Mouse (Mus musculus): ENCODE results near the gene Nkain4. TPM values are rescaled to one million over a fixed set of nuclear protein-coding genes. Genes with fewer than 3 reads are reported as not detected.

The Nkain4 gene
- polyA plus RNA-seq, 1 experiment from 2014 or later = 106 TPM

GRCm38 (mm10) chr2:180902086-180902485, 52.4 kb downstream of the Nkain4 start:
- peaks cover 6% of the 10 kb centered on the region for H3K36me3 ChIP-seq
- H3K27ac ChIP-seq (replicated peaks) = no peak overlapping the region
- H3K27me3 ChIP-seq = no peaks in the 10 kb centered on the region
- H3K9me3 ChIP-seq = no peaks in the 10 kb centered on the region
- H3K4me2 ChIP-seq = no peak overlapping the region
- WGBS = 34% methylated on average over 2 of the region's 2 CpGs
- peaks cover 26% of the 10 kb centered on the region for H3K4me1 ChIP-seq (replicated peaks)
- no peak for ATAC-seq (ENCODE audit: low FRiP score, low read depth)
- H3K9ac ChIP-seq = no peak overlapping the region
- H3K4me3 ChIP-seq = no peak overlapping the region

- Histone ChIP-seq H3K27me3 (no peaks in the 10 kb centered on the region), H3K4me1 (replicated peaks) (peaks cover 44% of the 10 kb centered on the region), H3K9me3 (no peaks in the 10 kb centered on the region), H3K27ac (replicated peaks) (peak overlapping the region; percentile 98), H3K36me3 (no peaks in the 10 kb centered on the region; the same call in 1 of the 2 replicates), H3K4me3 (no peak overlapping the region), H3K4me2 (no peak overlapping the region), H3K9ac (no peak overlapping the region)
- no peak for ATAC-seq (ENCODE audit: low FRiP score, low read depth)
- WGBS = 57% methylated on average over 6 of the region's 6 CpGs
Measured at GRCm38 (mm10) chr2:180897857-180898256, 56.6 kb downstream of the Nkain4 start.

GRCm38 (mm10) chr2:180896819-180897625, 57.5 kb downstream of the Nkain4 start:
- H3K36me3 ChIP-seq = no peaks in the 10 kb centered on the region
- 49% methylated on average over 15 of the region's 15 CpGs for WGBS
- H3K4me1 ChIP-seq (replicated peaks) = peaks cover 44% of the 10 kb centered on the region
- H3K9ac ChIP-seq = 0 out of 2 replicates have a peak overlapping the region, but pooled peaks have one; percentile 99
- H3K27ac ChIP-seq (replicated peaks) = peak overlapping the region; percentile 98
- no peaks in the 10 kb centered on the region for H3K27me3 ChIP-seq
- no peak overlapping the region for H3K4me3 ChIP-seq
- no peaks in the 10 kb centered on the region for H3K9me3 ChIP-seq
- ATAC-seq (ENCODE audit: low FRiP score, low read depth) = no peak
- H3K4me2 ChIP-seq = peak overlapping the region; percentile 63; the same call in 1 of the 2 replicates

- Histone ChIP-seq H3K9me3 (no peaks in the 10 kb centered on the region), H3K9ac (peak overlapping the region; percentile 99), H3K4me1 (replicated peaks) (peaks cover 50% of the 10 kb centered on the region), H3K27me3 (no peaks in the 10 kb centered on the region), H3K36me3 (no peaks in the 10 kb centered on the region), H3K4me2 (peak overlapping the region; percentile 63), H3K4me3 (peak overlapping the region; percentile 80), H3K27ac (replicated peaks) (peak overlapping the region; percentile 98)
- ATAC-seq (ENCODE audit: low FRiP score, low read depth) = no peak
- WGBS = 64% methylated on average over 11 of the region's 11 CpGs
Measured at GRCm38 (mm10) chr2:180895837-180896525, 58.5 kb downstream of the Nkain4 start.

- Histone ChIP-seq H3K36me3 (no peaks in the 10 kb centered on the region), H3K4me3 (peak overlapping the region; percentile 80), H3K27ac (replicated peaks) (peak overlapping the region; percentile 98), H3K9me3 (no peaks in the 10 kb centered on the region), H3K9ac (peak overlapping the region; percentile 99), H3K27me3 (no peaks in the 10 kb centered on the region), H3K4me1 (replicated peaks) (peaks cover 56% of the 10 kb centered on the region), H3K4me2 (peak overlapping the region; percentile 63)
- 38% methylated on average over 3 of the region's 3 CpGs for WGBS
- no peak for ATAC-seq (ENCODE audit: low FRiP score, low read depth)
Measured at GRCm38 (mm10) chr2:180895321-180895720, 59.2 kb downstream of the Nkain4 start.

- H3K27ac ChIP-seq (replicated peaks) = peak overlapping the region; percentile 98
- peak overlapping the region; percentile 99 for H3K9ac ChIP-seq
- 1% methylated on average over 12 of the region's 13 CpGs for WGBS
- no peaks in the 10 kb centered on the region for H3K9me3 ChIP-seq
- peak; percentile 63 for ATAC-seq (ENCODE audit: low FRiP score, low read depth)
- no peaks in the 10 kb centered on the region for H3K27me3 ChIP-seq
- H3K4me3 ChIP-seq = peak overlapping the region; percentile 80
- H3K4me2 ChIP-seq = peak overlapping the region; percentile 63
- no peaks in the 10 kb centered on the region for H3K36me3 ChIP-seq
- peaks cover 62% of the 10 kb centered on the region for H3K4me1 ChIP-seq (replicated peaks)
Measured at GRCm38 (mm10) chr2:180894734-180895133, 59.8 kb downstream of the Nkain4 start.

- WGBS = 1% methylated on average over 57 of the region's 57 CpGs
- Histone ChIP-seq H3K36me3 (no peaks in the 10 kb centered on the region), H3K27ac (replicated peaks) (peak overlapping the region; percentile 98), H3K4me1 (replicated peaks) (peaks cover 68% of the 10 kb centered on the region), H3K4me3 (peak overlapping the region; percentile 80), H3K27me3 (no peaks in the 10 kb centered on the region), H3K9me3 (no peaks in the 10 kb centered on the region), H3K9ac (peak overlapping the region; percentile 99), H3K4me2 (peak overlapping the region; percentile 63)
- ATAC-seq (ENCODE audit: low FRiP score, low read depth) = peak; percentile 2; the same call in 1 of the 2 replicates
Measured at GRCm38 (mm10) chr2:180894029-180894623, 60.4 kb downstream of the Nkain4 start.

- no peaks in the 10 kb centered on the region for H3K9me3 ChIP-seq
- peak overlapping the region; percentile 80 for H3K4me3 ChIP-seq
- H3K27me3 ChIP-seq = no peaks in the 10 kb centered on the region
- peaks cover 71% of the 10 kb centered on the region for H3K4me1 ChIP-seq (replicated peaks)
- no peaks in the 10 kb centered on the region for H3K36me3 ChIP-seq
- peak overlapping the region; percentile 98 for H3K27ac ChIP-seq (replicated peaks)
- ATAC-seq (ENCODE audit: low FRiP score, low read depth) = peak; percentile 2; the same call in 1 of the 2 replicates
- 0% methylated on average over 30 of the region's 50 CpGs for WGBS
- peak overlapping the region; percentile 99 for H3K9ac ChIP-seq
- peak overlapping the region; percentile 63 for H3K4me2 ChIP-seq
Measured at GRCm38 (mm10) chr2:180893537-180894028, 60.9 kb downstream of the Nkain4 start.

GRCm38 (mm10) chr2:180892841-180893521, 61.5 kb downstream of the Nkain4 start:
- Histone ChIP-seq H3K27me3 (no peaks in the 10 kb centered on the region), H3K4me1 (replicated peaks) (peaks cover 68% of the 10 kb centered on the region), H3K9ac (peak overlapping the region; percentile 99), H3K27ac (replicated peaks) (peak overlapping the region; percentile 98), H3K36me3 (no peaks in the 10 kb centered on the region), H3K4me3 (peak overlapping the region; percentile 80), H3K4me2 (peak overlapping the region; percentile 63), H3K9me3 (no peaks in the 10 kb centered on the region)
- peak; percentile 70 for ATAC-seq (ENCODE audit: low FRiP score, low read depth)
- under 1% methylated on average over 89 of the region's 97 CpGs for WGBS

GRCm38 (mm10) chr2:180891835-180892323, 62.6 kb downstream of the Nkain4 start:
- Histone ChIP-seq H3K27ac (replicated peaks) (peak overlapping the region; percentile 98), H3K27me3 (no peaks in the 10 kb centered on the region), H3K9me3 (no peaks in the 10 kb centered on the region), H3K4me3 (peak overlapping the region; percentile 80), H3K4me2 (peak overlapping the region; percentile 63), H3K4me1 (replicated peaks) (peaks cover 57% of the 10 kb centered on the region), H3K36me3 (no peaks in the 10 kb centered on the region), H3K9ac (peak overlapping the region; percentile 99)
- no peak for ATAC-seq (ENCODE audit: low FRiP score, low read depth)
- WGBS = 4% methylated on average over 9 of the region's 9 CpGs

Measured in hindbrain, embryonic 15.5 days (tissue).